Mouse (Mus musculus) heart, postnatal 36 days (tissue): ENCODE measurements around the gene Map3k14. TPM values are rescaled to one million over a fixed set of nuclear protein-coding genes. Genes with fewer than 3 reads are reported as not detected.

Source experiments
- total RNA-seq, 2 experiments: library from RNA; stranded (reverse); gene quantifications; 2 replicates each; pipeline ENCODE4 v1.2.3; 2021

Map3k14 gene
- total RNA-seq, 2 experiments from 2014 or later: 3.3 to 3.8 TPM

Other genes starting within 250 kb of the Map3k14 start
- 10 to 100 TPM; 65.2 to 68.7 TPM for gene Nmt1, start 239.3 kb downstream of the Map3k14 start, total RNA-seq
- gene Dcakd, start 239.1 kb downstream of the Map3k14 start, total RNA-seq: 10 to 100 TPM; 70.4 to 81.3 TPM
- gene Plcd3, start 165.8 kb downstream of the Map3k14 start, total RNA-seq: 10 to 100 TPM; 16.1 to 18.3 TPM
- gene Acbd4, start 165.8 kb downstream of the Map3k14 start, total RNA-seq: 10 to 100 TPM; 37.4 to 41.4 TPM
- 10 to 100 TPM; 18.0 to 20.5 TPM for gene Hexim1, start 151.2 kb downstream of the Map3k14 start, total RNA-seq
- 1 to 10 TPM; 2.0 to 2.1 TPM for gene Hexim2, start 135.0 kb downstream of the Map3k14 start, total RNA-seq
- 10 to 100 TPM; 12.4 to 20.9 TPM for gene Fmnl1, start 96.4 kb downstream of the Map3k14 start, total RNA-seq
- gene 1700023F06Rik, start 58.9 kb downstream of the Map3k14 start, total RNA-seq: not detected
- not detected for gene Spata32, start 49.0 kb downstream of the Map3k14 start, total RNA-seq
- 10 to 100 TPM; 16.3 to 17.6 TPM for gene Arhgap27, start 96.2 kb upstream of the Map3k14 start, total RNA-seq
- 10 to 100 TPM; 11.9 to 12.9 TPM for gene Plekhm1, start 145.2 kb upstream of the Map3k14 start, total RNA-seq
- gene Lrrc37a, start 237.1 kb upstream of the Map3k14 start, total RNA-seq: not detected